Mouse (Mus musculus) liver, embryonic 14.5 days (tissue): Measurements from ENCODE around the gene Ap1s3.

Source experiments
- CTCF ChIP-seq: IDR thresholded peaks from 2 replicates; pipeline ENCODE4 v1.5.1; 2016; ENCODE audit warnings: antibody characterized with exemption, low read depth, control low read depth
- EP300 ChIP-seq: IDR thresholded peaks from 2 replicates; pipeline ENCODE4 v1.6.1; 2016; ENCODE audit warnings: antibody characterized with exemption, low read depth

DNA sequence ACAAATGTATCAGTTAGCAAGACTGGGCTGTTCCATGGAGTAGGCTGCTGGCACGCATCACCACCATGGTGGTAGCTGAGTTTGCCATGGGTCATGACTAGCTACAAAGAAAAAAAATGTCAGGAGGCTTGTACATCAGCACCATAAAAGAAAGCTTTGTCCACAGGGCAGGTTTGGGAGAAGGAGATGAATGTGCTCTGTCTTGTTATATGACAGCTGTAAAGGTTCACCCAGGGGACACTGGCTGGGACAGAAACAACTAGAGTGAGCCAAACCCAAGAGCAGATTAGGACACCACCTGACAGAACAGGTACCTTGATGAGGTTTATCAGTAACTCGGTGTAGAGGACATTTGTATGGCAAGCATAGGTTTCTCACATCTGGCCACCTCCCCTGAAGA lies 32.9 kb upstream of the Ap1s3 start:
- TF ChIP-seq EP300 (no peak), CTCF (no peak)
